Mouse (Mus musculus): ENCODE data around the gene Tex101. TPM values are rescaled to one million over a fixed set of nuclear protein-coding genes. Genes with fewer than 3 reads are reported as not detected.
"Not testable (repeated sequence)": the region's sequence is repeated elsewhere in the genome, so short reads cannot be mapped to it uniquely, and the experiment has no call there.

The Tex101 gene
- polyA plus RNA-seq, 1 experiment from 2014 or later = not detected

DNA sequence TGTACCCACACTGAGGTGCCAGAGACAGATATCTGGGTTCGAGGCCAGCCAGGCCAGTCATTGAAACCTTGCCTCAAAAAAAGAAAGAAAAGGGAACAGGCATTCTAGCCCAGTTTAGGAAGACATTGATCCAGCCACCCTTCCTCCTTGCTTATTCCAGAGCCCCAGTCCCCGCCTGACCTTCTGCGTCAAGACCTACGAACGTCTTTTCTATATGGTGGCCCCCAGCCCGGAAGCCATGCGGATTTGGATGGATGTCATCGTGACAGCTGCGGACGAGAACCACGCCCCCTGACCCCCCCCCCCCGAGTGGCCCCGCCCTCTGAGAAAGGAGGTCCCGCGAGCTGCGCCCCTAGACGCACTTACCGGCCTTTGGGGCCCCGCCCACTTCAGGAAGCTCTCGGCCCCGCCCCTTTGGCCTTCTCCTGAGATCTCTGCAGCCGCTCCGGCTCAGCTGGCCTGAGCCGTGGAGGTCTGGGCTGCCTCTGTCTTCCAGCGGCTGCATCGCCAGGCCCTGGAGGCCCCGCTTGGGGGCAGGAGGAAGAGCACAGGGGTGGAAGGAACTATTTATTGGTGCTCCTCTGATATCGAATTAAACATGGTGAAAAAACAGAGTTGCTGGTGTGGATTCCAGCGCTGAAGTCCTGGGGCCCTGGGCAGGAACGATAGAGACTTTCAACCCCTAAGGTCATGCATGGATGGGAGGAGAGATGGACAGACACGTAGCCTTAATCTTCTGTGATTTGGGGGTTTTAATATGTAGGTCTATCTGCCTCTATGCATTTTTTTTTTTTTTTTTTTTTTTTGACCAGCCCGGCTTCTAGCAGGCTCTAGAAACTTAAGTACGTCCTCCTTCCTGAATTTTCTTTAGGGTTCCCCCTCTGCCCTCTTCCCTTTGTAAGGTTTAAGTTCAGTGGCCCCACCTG lies 47.5 kb downstream of the Tex101 start:
- H3K36me3 ChIP-seq (ENCODE audit: insufficient read depth, low read length) = no peaks in the 10 kb centered on the region; the same call in 1 of the 2 replicates
- DNase-seq (ENCODE audit: low spot score) (peak; percentile 94), ATAC-seq (peak; percentile 95)
- no peak overlapping the region for H3K9ac ChIP-seq (replicated peaks; ENCODE audit: low read depth)
- WGBS = 7% methylated on average over 33 of the region's 33 CpGs
- 0 out of 2 replicates have a peak overlapping the region, but pooled peaks have one; percentile 2 for H3K4me3 ChIP-seq (ENCODE audit: low read depth, low read length)
- H3K27ac ChIP-seq (ENCODE audit: low read length) = no peak overlapping the region
- H3K4me1 ChIP-seq (ENCODE audit: insufficient read depth, low read depth, low read length) = no peaks in the 10 kb centered on the region
- H3K4me2 ChIP-seq (replicated peaks; ENCODE audit: low read depth, low read length) = peak overlapping the region; percentile 48
- no peaks in the 10 kb centered on the region for H3K9me3 ChIP-seq (ENCODE audit: low read length)
- TF ChIP-seq EP300 (IDR thresholded peaks at IDR 0.05) (no peak), CTCF (IDR thresholded peaks at IDR 0.05) (no peak; the same call in 1 of the 2 replicates)
- H3K27me3 ChIP-seq (replicated peaks; ENCODE audit: insufficient read depth, low read length) = no peaks in the 10 kb centered on the region

DNA sequence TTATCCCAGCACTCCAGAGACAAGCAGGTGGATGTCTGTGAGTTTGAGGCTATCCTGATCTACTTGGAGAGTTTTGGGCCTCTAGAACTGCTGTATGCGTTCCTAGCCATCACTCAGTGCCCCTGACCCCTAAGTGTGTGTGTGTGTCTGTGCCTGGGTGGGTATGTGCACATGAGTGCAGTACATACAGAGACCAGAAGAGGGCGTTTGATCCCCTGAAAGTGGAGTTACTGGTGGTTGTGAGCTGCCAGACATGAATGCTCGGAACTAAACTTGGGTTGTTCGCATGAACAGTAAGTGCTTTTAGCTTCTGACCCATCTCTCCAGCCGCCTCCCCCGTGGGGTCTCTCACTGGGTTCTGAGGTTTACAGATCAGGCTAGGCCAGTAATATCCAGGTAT lies 53.5 kb downstream of the Tex101 start:
- H3K9me3 ChIP-seq (ENCODE audit: low read length) = no peaks in the 10 kb centered on the region
- 82% methylated on average over 6 of the region's 6 CpGs for WGBS
- H3K4me1 ChIP-seq (ENCODE audit: insufficient read depth, low read depth, low read length) = no peaks in the 10 kb centered on the region
- no peak for DNase-seq (ENCODE audit: low spot score)
- no peak overlapping the region for H3K27ac ChIP-seq (ENCODE audit: low read length)
- TF ChIP-seq EP300 (IDR thresholded peaks at IDR 0.05) (no peak), CTCF (IDR thresholded peaks at IDR 0.05) (no peak)
- ATAC-seq = no peak
- no peak overlapping the region for H3K9ac ChIP-seq (replicated peaks; ENCODE audit: low read depth)
- no peak overlapping the region for H3K4me3 ChIP-seq (ENCODE audit: low read depth, low read length)
- H3K27me3 ChIP-seq (replicated peaks; ENCODE audit: insufficient read depth, low read length) = no peaks in the 10 kb centered on the region
- H3K4me2 ChIP-seq (replicated peaks; ENCODE audit: low read depth, low read length) = no peak overlapping the region
- no peaks in the 10 kb centered on the region; the same call in 1 of the 2 replicates for H3K36me3 ChIP-seq (ENCODE audit: insufficient read depth, low read length)

DNA sequence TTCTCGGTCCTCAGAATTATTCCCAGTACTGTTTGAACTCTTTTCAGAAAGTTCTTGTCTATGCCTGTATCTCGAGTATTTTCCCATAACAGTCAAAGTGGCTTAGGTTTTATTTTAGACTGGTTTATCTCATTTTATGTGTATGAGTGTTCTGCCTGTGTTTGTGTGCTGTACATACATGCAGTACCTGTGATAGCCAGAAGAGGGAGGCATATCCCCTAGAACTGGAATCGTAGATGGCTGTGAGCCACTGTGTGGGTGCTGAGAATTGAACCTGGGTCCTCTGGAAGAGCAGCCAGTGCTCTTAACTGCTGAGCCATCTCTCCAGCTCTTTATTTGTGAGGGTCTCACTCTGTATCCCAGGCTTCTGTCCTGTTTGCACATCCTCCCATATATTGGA lies 55.3 kb downstream of the Tex101 start:
- no peak for ATAC-seq
- H3K36me3 ChIP-seq (ENCODE audit: insufficient read depth, low read length) = no peaks in the 10 kb centered on the region; the same call in 1 of the 2 replicates
- WGBS = 85% methylated on average over 3 of the region's 3 CpGs
- H3K4me3 ChIP-seq (ENCODE audit: low read depth, low read length) = no peak overlapping the region
- H3K4me2 ChIP-seq (replicated peaks; ENCODE audit: low read depth, low read length) = no peak overlapping the region
- no peaks in the 10 kb centered on the region for H3K9me3 ChIP-seq (ENCODE audit: low read length)
- H3K9ac ChIP-seq (replicated peaks; ENCODE audit: low read depth) = no peak overlapping the region
- no peaks in the 10 kb centered on the region for H3K4me1 ChIP-seq (ENCODE audit: insufficient read depth, low read depth, low read length)
- no peak overlapping the region for H3K27ac ChIP-seq (ENCODE audit: low read length)
- no peaks in the 10 kb centered on the region for H3K27me3 ChIP-seq (replicated peaks; ENCODE audit: insufficient read depth, low read length)
- TF ChIP-seq EP300 (IDR thresholded peaks at IDR 0.05) = no peak
- TF ChIP-seq CTCF (IDR thresholded peaks at IDR 0.05) = peak; percentile 43
- DNase-seq (ENCODE audit: low spot score) = no peak

DNA sequence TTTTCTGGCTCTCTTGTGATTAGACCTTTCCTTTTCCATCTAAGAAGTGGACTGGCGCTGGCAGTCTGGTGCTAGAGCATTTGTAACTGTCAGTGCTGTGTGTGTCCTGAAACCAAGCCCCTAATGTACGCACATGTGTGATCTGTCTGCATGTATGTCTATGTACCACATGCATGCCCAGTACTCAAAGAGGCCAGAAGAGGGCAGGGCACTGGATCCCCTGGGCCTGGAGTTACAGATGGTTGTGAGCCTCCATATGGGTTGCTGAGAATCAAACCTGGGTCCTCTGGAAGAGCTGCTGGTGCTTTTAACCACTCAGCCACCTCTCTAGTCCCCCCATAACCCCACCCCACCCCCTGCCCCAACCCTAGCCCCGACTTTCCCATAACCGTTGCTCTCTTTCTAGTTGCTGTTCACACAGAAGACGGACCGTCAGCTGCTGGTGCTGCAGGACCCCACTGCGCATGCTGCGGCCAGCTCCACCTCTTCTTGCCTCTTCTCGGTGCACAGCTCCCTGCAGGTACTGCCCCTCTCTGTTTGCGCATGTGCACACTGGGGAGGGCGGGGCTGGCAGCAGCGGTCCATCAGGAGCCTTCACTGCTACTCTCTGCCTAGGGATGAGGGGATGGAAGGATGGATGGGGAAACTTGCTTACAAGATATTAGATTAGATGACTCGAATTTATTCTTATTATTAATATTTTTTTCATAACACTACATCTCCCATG lies 56.6 kb downstream of the Tex101 start:
- 63% methylated on average over 13 of the region's 13 CpGs for WGBS
- Histone ChIP-seq H3K9me3 (ENCODE audit: low read length) (no peaks in the 10 kb centered on the region), H3K27me3 (replicated peaks; ENCODE audit: insufficient read depth, low read length) (no peaks in the 10 kb centered on the region), H3K4me1 (ENCODE audit: insufficient read depth, low read depth, low read length) (no peaks in the 10 kb centered on the region), H3K27ac (ENCODE audit: low read length) (no peak overlapping the region), H3K9ac (replicated peaks; ENCODE audit: low read depth) (no peak overlapping the region), H3K36me3 (ENCODE audit: insufficient read depth, low read length) (no peaks in the 10 kb centered on the region; the same call in 1 of the 2 replicates), H3K4me2 (replicated peaks; ENCODE audit: low read depth, low read length) (no peak overlapping the region), H3K4me3 (ENCODE audit: low read depth, low read length) (no peak overlapping the region)
- no peak for TF ChIP-seq EP300 (IDR thresholded peaks at IDR 0.05)
- peak; percentile 9; the same call in 1 of the 2 replicates for TF ChIP-seq CTCF (IDR thresholded peaks at IDR 0.05)
- DNase-seq (ENCODE audit: low spot score) = no peak
- ATAC-seq = no peak

DNA sequence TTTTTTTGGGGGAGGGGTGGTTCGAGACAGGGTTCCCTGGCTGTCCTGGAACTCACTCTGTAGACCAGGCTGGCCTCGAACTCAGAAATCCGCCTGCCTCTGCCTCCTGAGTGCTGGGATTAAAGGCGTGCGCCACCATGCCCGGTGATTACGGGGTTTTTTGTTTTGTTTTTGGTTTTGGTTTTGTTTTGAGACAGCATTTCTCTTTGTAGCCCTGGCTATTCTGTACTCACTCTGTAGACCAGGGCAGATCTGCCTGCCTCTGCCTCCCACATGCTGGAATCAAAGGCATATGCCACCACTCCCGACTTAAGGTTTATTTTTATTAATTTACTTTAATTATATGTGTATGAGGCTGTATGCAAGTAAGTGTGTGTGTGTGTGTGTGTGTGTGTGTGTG lies 58.1 kb downstream of the Tex101 start:
- not testable (repeated sequence) for H3K4me3 ChIP-seq (ENCODE audit: low read depth, low read length); DNase-seq (ENCODE audit: low spot score); H3K27me3 ChIP-seq (replicated peaks; ENCODE audit: insufficient read depth, low read length); H3K4me2 ChIP-seq (replicated peaks; ENCODE audit: low read depth, low read length); H3K4me1 ChIP-seq (ENCODE audit: insufficient read depth, low read depth, low read length); H3K9ac ChIP-seq (replicated peaks; ENCODE audit: low read depth); H3K9me3 ChIP-seq (ENCODE audit: low read length); ATAC-seq; H3K27ac ChIP-seq (ENCODE audit: low read length); H3K36me3 ChIP-seq (ENCODE audit: insufficient read depth, low read length)
- 87% methylated on average over 8 of the region's 8 CpGs for WGBS

Other genes starting within 250 kb of the Tex101 start
- 0.24 and 0.29 TPM in 2 replicates for gene Irgc1, start 224.4 kb downstream of the Tex101 start, polyA plus RNA-seq (2015; fragmentation: Nextera tagmentation; extraction: Ambion mirVana)
- 65.8 and 72.0 TPM in 2 replicates for gene Plaur, start 214.2 kb downstream of the Tex101 start, polyA plus RNA-seq (2015; fragmentation: Nextera tagmentation; extraction: Ambion mirVana)
- gene Cadm4, start 194.7 kb downstream of the Tex101 start, polyA plus RNA-seq (2015; fragmentation: Nextera tagmentation; extraction: Ambion mirVana) = 1.7 and 1.9 TPM in 2 replicates
- 13.1 and 17.0 TPM in 2 replicates for gene Zfp428, start 169.7 kb downstream of the Tex101 start, polyA plus RNA-seq (2015; fragmentation: Nextera tagmentation; extraction: Ambion mirVana)
- gene AC161166.1, start 164.2 kb downstream of the Tex101 start, polyA plus RNA-seq (2015; fragmentation: Nextera tagmentation; extraction: Ambion mirVana) = 0.06 and 0.10 TPM in 2 replicates
- 3.5 and 4.0 TPM in 2 replicates for gene Irgq, start 146.0 kb downstream of the Tex101 start, polyA plus RNA-seq (2015; fragmentation: Nextera tagmentation; extraction: Ambion mirVana)
- gene Pinlyp, start 130.6 kb downstream of the Tex101 start, polyA plus RNA-seq (2015; fragmentation: Nextera tagmentation; extraction: Ambion mirVana) = 0.19 and 0.39 TPM in 2 replicates
- gene Xrcc1, start 130.4 kb downstream of the Tex101 start, polyA plus RNA-seq (2015; fragmentation: Nextera tagmentation; extraction: Ambion mirVana) = 35.4 and 37.0 TPM in 2 replicates
- 13.4 and 14.5 TPM in 2 replicates for gene Ethe1, start 89.1 kb downstream of the Tex101 start, polyA plus RNA-seq (2015; fragmentation: Nextera tagmentation; extraction: Ambion mirVana)
- gene Zfp575, start 89.0 kb downstream of the Tex101 start, polyA plus RNA-seq (2015; fragmentation: Nextera tagmentation; extraction: Ambion mirVana) = 1.5 TPM in 2 replicates
- 0.33 and 0.42 TPM in 2 replicates for gene Phldb3, start 65.9 kb downstream of the Tex101 start, polyA plus RNA-seq (2015; fragmentation: Nextera tagmentation; extraction: Ambion mirVana)
- not detected in 2 replicates for gene Lypd3, start 40.1 kb downstream of the Tex101 start, polyA plus RNA-seq (2015; fragmentation: Nextera tagmentation; extraction: Ambion mirVana)
- gene BC049730, start 32.6 kb upstream of the Tex101 start, polyA plus RNA-seq (2015; fragmentation: Nextera tagmentation; extraction: Ambion mirVana) = not detected in 2 replicates
- gene Gm4763, start 50.2 kb upstream of the Tex101 start, polyA plus RNA-seq (2015; fragmentation: Nextera tagmentation; extraction: Ambion mirVana) = not detected in 2 replicates
- 3.5 and 4.1 TPM in 2 replicates for gene Cd177, start 83.6 kb upstream of the Tex101 start, polyA plus RNA-seq (2015; fragmentation: Nextera tagmentation; extraction: Ambion mirVana)
- gene Ceacam10, start 100.5 kb upstream of the Tex101 start, polyA plus RNA-seq (2015; fragmentation: Nextera tagmentation; extraction: Ambion mirVana) = 0.73 and 0.82 TPM in 2 replicates
- 13.3 and 13.8 TPM in 2 replicates for gene Gm9844, start 185.5 kb upstream of the Tex101 start, polyA plus RNA-seq (2015; fragmentation: Nextera tagmentation; extraction: Ambion mirVana)
- not detected in 2 replicates for gene Lypd4, start 193.3 kb upstream of the Tex101 start, polyA plus RNA-seq (2015; fragmentation: Nextera tagmentation; extraction: Ambion mirVana)
- not detected in 2 replicates for gene Dmrtc2, start 193.4 kb upstream of the Tex101 start, polyA plus RNA-seq (2015; fragmentation: Nextera tagmentation; extraction: Ambion mirVana)
- 2,947 and 3,302 TPM in 2 replicates for gene Rps19, start 207.7 kb upstream of the Tex101 start, polyA plus RNA-seq (2015; fragmentation: Nextera tagmentation; extraction: Ambion mirVana)
- 3.2 and 4.3 TPM in 2 replicates for gene Cd79a, start 220.7 kb upstream of the Tex101 start, polyA plus RNA-seq (2015; fragmentation: Nextera tagmentation; extraction: Ambion mirVana)
- 123 and 143 TPM in 2 replicates for gene Arhgef1, start 226.2 kb upstream of the Tex101 start, polyA plus RNA-seq (2015; fragmentation: Nextera tagmentation; extraction: Ambion mirVana)

Measured in lung, postnatal 0 days (tissue).